Mouse (Mus musculus): ENCODE data around the gene Sgpp2. TPM values are rescaled to one million over a fixed set of nuclear protein-coding genes. Genes with fewer than 3 reads are reported as not detected.

The Sgpp2 gene
- polyA plus RNA-seq, 2 experiments: 0.04 to 0.06 TPM

DNA sequence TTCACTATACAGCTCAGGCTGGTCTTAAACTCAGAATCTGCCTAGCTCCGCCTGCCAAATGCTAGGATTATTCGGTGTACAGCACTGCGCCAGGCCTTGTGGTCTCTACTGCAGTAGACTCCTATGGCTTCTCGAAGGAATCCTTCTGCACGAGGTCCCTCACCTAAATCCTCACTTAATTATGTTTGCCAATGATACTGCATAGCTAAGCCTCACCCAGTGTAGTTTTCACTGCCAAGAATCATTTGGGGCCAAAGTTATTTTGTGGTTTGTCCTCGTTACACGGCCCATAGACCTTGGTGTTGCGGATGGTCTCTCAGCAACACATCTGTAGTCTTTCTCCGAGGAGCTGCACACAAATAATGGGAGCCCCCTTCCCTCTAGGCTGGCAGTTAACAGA lies 62.2 kb downstream of the Sgpp2 start:
- no peak overlapping the region for H3K4me3 ChIP-seq (ENCODE audit: insufficient read depth in 1 of 2, low read depth in 2 of 2, low read length in 2 of 2)
- no peaks in the 10 kb centered on the region for H3K27me3 ChIP-seq (ENCODE audit: control insufficient read depth, insufficient read depth, low read length)
- no peaks in the 10 kb centered on the region for H3K9me3 ChIP-seq (ENCODE audit: control insufficient read depth, low read length)
- 68% methylated on average over 9 of the region's 9 CpGs for WGBS (ENCODE audit: insufficient replicate concordance)
- no peak overlapping the region for H3K9ac ChIP-seq (replicated peaks)
- ATAC-seq (ENCODE audit: insufficient read depth): no peak
- TF ChIP-seq CTCF (IDR thresholded peaks at IDR 0.05; ENCODE audit: low read depth) (no peak), EP300 (IDR thresholded peaks at IDR 0.05; ENCODE audit: low read depth) (no peak)
- H3K36me3 ChIP-seq (replicated peaks; ENCODE audit: control insufficient read depth, insufficient read depth, low read depth): no peaks in the 10 kb centered on the region
- no peak overlapping the region for H3K27ac ChIP-seq
- no peak overlapping the region for H3K4me2 ChIP-seq (ENCODE audit: low read depth)
- no peak for DNase-seq (ENCODE audit: low read depth in 3 of 3, low spot score in 3 of 3)
- no peaks in the 10 kb centered on the region for H3K4me1 ChIP-seq (replicated peaks; ENCODE audit: control insufficient read depth in 2 of 2, insufficient read depth in 2 of 2, low read length in 1 of 2)

DNA sequence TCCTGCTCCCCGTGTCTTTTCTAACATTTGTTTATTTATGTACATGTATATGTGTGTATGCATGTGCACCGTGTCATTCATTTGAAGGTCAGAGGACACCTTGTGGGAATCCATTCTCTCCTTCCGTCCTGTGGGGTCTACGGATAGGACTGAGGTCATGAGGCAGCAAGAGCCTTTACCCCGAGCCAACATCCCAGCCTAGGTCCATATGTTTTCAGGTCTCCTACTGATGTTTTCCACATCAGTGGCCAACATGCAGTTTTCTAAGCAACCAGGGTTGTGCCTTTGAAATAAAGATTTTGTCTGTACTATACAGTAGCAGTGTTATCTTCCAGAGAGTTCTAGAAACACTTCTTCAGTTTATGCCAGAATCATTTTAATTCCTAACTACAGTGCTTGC lies 63.7 kb downstream of the Sgpp2 start:
- WGBS (ENCODE audit: insufficient replicate concordance): 57% methylated on average over 5 of the region's 5 CpGs
- DNase-seq (ENCODE audit: low read depth in 3 of 3, low spot score in 3 of 3) (no peak), ATAC-seq (ENCODE audit: insufficient read depth) (no peak)
- Histone ChIP-seq H3K27me3 (ENCODE audit: control insufficient read depth, insufficient read depth, low read length) (no peaks in the 10 kb centered on the region), H3K9ac (replicated peaks) (no peak overlapping the region), H3K4me1 (replicated peaks; ENCODE audit: control insufficient read depth in 2 of 2, insufficient read depth in 2 of 2, low read length in 1 of 2) (no peaks in the 10 kb centered on the region), H3K4me2 (ENCODE audit: low read depth) (no peak overlapping the region), H3K4me3 (ENCODE audit: insufficient read depth in 1 of 2, low read depth in 2 of 2, low read length in 2 of 2) (no peak overlapping the region), H3K36me3 (replicated peaks; ENCODE audit: control insufficient read depth, insufficient read depth, low read depth) (no peaks in the 10 kb centered on the region), H3K9me3 (ENCODE audit: control insufficient read depth, low read length) (no peaks in the 10 kb centered on the region), H3K27ac (no peak overlapping the region)
- TF ChIP-seq EP300 (IDR thresholded peaks at IDR 0.05; ENCODE audit: low read depth): no peak

DNA sequence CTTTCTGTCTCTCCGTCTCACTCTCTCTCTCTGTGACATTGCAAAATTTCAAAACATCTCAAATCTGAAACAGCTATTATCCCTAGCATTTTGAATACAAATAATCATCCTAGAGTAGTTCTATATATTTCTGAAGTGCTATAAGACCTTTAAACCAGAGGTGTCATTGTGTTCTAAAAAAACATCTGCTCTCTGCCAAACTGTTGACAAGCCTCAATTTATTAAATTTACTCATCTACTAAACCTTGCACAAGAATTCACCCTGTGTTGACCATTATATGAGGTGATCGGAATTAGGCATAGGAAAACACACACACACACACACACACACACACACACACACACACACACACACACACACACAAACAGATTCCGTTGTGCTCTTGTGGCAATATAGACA lies 64.9 kb downstream of the Sgpp2 start:
- no peak for ATAC-seq (ENCODE audit: insufficient read depth)
- Histone ChIP-seq H3K9me3 (ENCODE audit: control insufficient read depth, low read length) (no peaks in the 10 kb centered on the region), H3K36me3 (replicated peaks; ENCODE audit: control insufficient read depth, insufficient read depth, low read depth) (no peaks in the 10 kb centered on the region), H3K4me3 (ENCODE audit: insufficient read depth in 1 of 2, low read depth in 2 of 2, low read length in 2 of 2) (no peak overlapping the region), H3K4me2 (ENCODE audit: low read depth) (no peak overlapping the region), H3K9ac (replicated peaks) (no peak overlapping the region), H3K4me1 (replicated peaks; ENCODE audit: control insufficient read depth in 2 of 2, insufficient read depth in 2 of 2, low read length in 1 of 2) (no peaks in the 10 kb centered on the region), H3K27ac (no peak overlapping the region), H3K27me3 (ENCODE audit: control insufficient read depth, insufficient read depth, low read length) (no peaks in the 10 kb centered on the region)
- 61% methylated on average over 3 of the region's 3 CpGs for WGBS (ENCODE audit: insufficient replicate concordance)
- DNase-seq (ENCODE audit: low read depth in 3 of 3, low spot score in 3 of 3): no peak
- TF ChIP-seq EP300 (IDR thresholded peaks at IDR 0.05; ENCODE audit: low read depth): no peak
- TF ChIP-seq CTCF (IDR thresholded peaks at IDR 0.05; ENCODE audit: low read depth): no peak

DNA sequence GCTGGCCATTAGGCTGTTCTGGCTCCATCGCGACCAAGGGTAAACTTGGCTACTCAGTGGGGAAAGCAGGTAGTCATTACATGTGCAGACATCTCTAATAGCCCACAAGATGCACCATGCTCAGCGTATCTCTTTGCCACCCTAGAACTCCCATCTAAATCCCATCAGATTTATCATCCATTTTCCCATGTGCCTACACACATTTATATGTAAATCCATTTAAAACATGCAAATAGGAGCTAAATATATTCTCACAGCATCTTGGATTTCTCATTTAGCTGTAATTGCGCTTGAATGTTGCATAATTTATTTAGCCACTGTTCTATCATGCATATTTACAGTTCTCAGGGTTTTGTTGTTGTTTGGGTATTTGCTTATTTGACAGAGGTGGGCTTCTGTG lies 70.8 kb downstream of the Sgpp2 start:
- WGBS (ENCODE audit: insufficient replicate concordance): 72% methylated on average over 4 of the region's 4 CpGs
- DNase-seq (ENCODE audit: low read depth in 3 of 3, low spot score in 3 of 3): no peak
- Histone ChIP-seq H3K27me3 (ENCODE audit: control insufficient read depth, insufficient read depth, low read length) (no peaks in the 10 kb centered on the region), H3K9me3 (ENCODE audit: control insufficient read depth, low read length) (no peaks in the 10 kb centered on the region), H3K27ac (no peak overlapping the region), H3K4me1 (replicated peaks; ENCODE audit: control insufficient read depth in 2 of 2, insufficient read depth in 2 of 2, low read length in 1 of 2) (no peaks in the 10 kb centered on the region), H3K4me3 (ENCODE audit: insufficient read depth in 1 of 2, low read depth in 2 of 2, low read length in 2 of 2) (no peak overlapping the region), H3K36me3 (replicated peaks; ENCODE audit: control insufficient read depth, insufficient read depth, low read depth) (no peaks in the 10 kb centered on the region), H3K9ac (replicated peaks) (no peak overlapping the region), H3K4me2 (ENCODE audit: low read depth) (no peak overlapping the region)
- no peak for ATAC-seq (ENCODE audit: insufficient read depth)
- TF ChIP-seq EP300 (IDR thresholded peaks at IDR 0.05; ENCODE audit: low read depth) (no peak), CTCF (IDR thresholded peaks at IDR 0.05; ENCODE audit: low read depth) (no peak)

DNA sequence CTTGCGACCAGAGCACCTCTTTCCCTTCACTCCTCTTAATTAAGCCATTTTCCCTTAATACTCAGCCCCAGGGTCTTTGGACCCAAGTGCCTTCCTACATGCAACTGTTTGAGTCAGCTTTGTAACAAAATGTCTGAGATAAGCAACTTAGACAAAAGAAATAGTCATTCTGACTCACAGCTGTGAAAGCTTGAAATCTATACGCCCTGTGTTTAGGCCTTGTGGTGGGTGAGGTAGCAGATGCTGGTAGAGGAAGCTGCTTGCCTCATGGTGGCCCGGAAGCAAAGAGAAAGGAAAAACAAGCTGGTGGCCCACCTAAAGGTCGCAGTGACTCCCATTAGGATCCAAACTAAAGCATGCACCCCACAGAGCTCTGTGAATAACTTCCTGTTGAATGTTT lies 77.7 kb downstream of the Sgpp2 start:
- Histone ChIP-seq H3K9me3 (ENCODE audit: control insufficient read depth, low read length) (no peaks in the 10 kb centered on the region), H3K27ac (no peak overlapping the region), H3K36me3 (replicated peaks; ENCODE audit: control insufficient read depth, insufficient read depth, low read depth) (no peaks in the 10 kb centered on the region), H3K4me2 (ENCODE audit: low read depth) (no peak overlapping the region), H3K9ac (replicated peaks) (no peak overlapping the region), H3K4me3 (ENCODE audit: insufficient read depth in 1 of 2, low read depth in 2 of 2, low read length in 2 of 2) (no peak overlapping the region), H3K27me3 (ENCODE audit: control insufficient read depth, insufficient read depth, low read length) (no peaks in the 10 kb centered on the region), H3K4me1 (replicated peaks; ENCODE audit: control insufficient read depth in 2 of 2, insufficient read depth in 2 of 2, low read length in 1 of 2) (no peaks in the 10 kb centered on the region)
- ATAC-seq (ENCODE audit: insufficient read depth): no peak
- WGBS (ENCODE audit: insufficient replicate concordance): 38% methylated on average over 4 of the region's 4 CpGs
- TF ChIP-seq EP300 (IDR thresholded peaks at IDR 0.05; ENCODE audit: low read depth) (no peak), CTCF (IDR thresholded peaks at IDR 0.05; ENCODE audit: low read depth) (no peak)
- DNase-seq (ENCODE audit: low read depth in 3 of 3, low spot score in 3 of 3): no peak

DNA sequence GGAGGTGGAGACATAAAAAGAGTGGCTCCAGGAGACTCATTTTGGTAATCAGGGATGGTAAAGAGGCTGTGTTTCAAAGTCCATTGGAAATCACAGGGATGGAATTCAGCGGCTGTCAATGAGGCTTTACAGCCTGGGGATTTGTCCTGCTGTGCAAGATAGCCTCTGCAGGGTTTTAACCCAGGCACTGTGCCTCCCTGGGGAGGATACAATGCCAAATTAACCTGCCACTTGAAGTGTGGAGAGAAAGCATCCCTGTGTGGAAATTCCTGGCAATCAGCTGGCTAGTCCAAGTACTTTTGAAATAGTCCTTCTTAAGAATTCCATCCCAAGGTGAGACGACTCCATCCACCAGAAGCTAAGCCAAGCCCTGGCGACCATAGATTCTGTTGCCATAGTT lies 78.7 kb downstream of the Sgpp2 start:
- H3K4me2 ChIP-seq (ENCODE audit: low read depth): no peak overlapping the region
- H3K4me1 ChIP-seq (replicated peaks; ENCODE audit: control insufficient read depth in 2 of 2, insufficient read depth in 2 of 2, low read length in 1 of 2): no peaks in the 10 kb centered on the region
- no peak for TF ChIP-seq EP300 (IDR thresholded peaks at IDR 0.05; ENCODE audit: low read depth)
- TF ChIP-seq CTCF (IDR thresholded peaks at IDR 0.05; ENCODE audit: low read depth): no peak
- DNase-seq (ENCODE audit: low read depth in 3 of 3, low spot score in 3 of 3) (no peak), ATAC-seq (ENCODE audit: insufficient read depth) (no peak)
- H3K27ac ChIP-seq: no peak overlapping the region
- H3K9me3 ChIP-seq (ENCODE audit: control insufficient read depth, low read length): no peaks in the 10 kb centered on the region
- 48% methylated on average over 3 of the region's 3 CpGs for WGBS (ENCODE audit: insufficient replicate concordance)
- no peak overlapping the region for H3K4me3 ChIP-seq (ENCODE audit: insufficient read depth in 1 of 2, low read depth in 2 of 2, low read length in 2 of 2)
- no peaks in the 10 kb centered on the region for H3K27me3 ChIP-seq (ENCODE audit: control insufficient read depth, insufficient read depth, low read length)
- no peak overlapping the region for H3K9ac ChIP-seq (replicated peaks)
- H3K36me3 ChIP-seq (replicated peaks; ENCODE audit: control insufficient read depth, insufficient read depth, low read depth): no peaks in the 10 kb centered on the region
